Mouse (Mus musculus) bone marrow macrophage, adult 2 months (primary cell): Measurements from ENCODE around the gene Nfe2. TPM values are rescaled to one million over a fixed set of nuclear protein-coding genes. Genes with fewer than 3 reads are reported as not detected.

Source experiments
- H3K27ac ChIP-seq: 2 replicates; pipeline ENCODE4 v1.5.1; 2012; ENCODE audit warnings: low read depth, low read length; ENCODE audit not compliant: insufficient read depth
- H3K4me1 ChIP-seq: 2 replicates; pipeline ENCODE4 v1.6.1; 2012; ENCODE audit warnings: low read length; ENCODE audit not compliant: control insufficient read depth, insufficient read depth
- H3K4me3 ChIP-seq: 2 replicates; pipeline ENCODE4 v1.5.1; 2012; ENCODE audit warnings: mild to moderate bottlenecking, low read length, moderate library complexity; ENCODE audit not compliant: insufficient read depth
- CTCF ChIP-seq: IDR thresholded peaks from 2 replicates; pipeline ENCODE4 v1.5.1; 2012; ENCODE audit warnings: low read depth, mild to moderate bottlenecking, low read length, moderate library complexity
- POLR2A ChIP-seq: IDR thresholded peaks from 2 replicates; pipeline ENCODE4 v1.6.1; 2012; ENCODE audit warnings: mild to moderate bottlenecking, low read depth, low read length, borderline replicate concordance
- polyA plus RNA-seq: library from polyadenylated mRNA; stranded (reverse); fragments of >200 nt; gene quantifications from 2 replicates; pipeline ENCODE4 v1.2.4, GENCODE M21; 2012; ENCODE audit not compliant: missing spikeins, insufficient read depth, insufficient read length

Nfe2 gene
- polyA plus RNA-seq, 1 experiment: 1.7 TPM

DNA sequence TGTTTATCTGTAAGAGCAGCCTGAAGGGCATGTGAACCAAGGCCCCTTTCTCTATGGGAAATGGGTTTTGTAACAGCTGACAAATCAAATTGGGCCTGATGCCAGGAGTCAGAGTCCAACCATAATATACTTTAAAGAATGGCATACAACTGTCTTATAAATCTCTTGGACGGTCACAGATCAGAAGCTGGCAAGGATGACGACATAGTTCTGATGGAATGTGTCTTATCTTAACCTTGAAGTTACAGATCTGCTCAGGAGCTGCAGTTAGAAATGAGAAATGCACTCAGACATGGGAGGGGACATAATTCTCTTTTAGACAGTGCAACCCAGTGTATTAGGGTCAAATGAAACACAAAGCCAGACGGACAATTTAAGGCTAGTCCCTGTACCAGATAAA lies 37.4 kb downstream of the Nfe2 start:
- TF ChIP-seq CTCF (no peak), POLR2A (no peak)
- Histone ChIP-seq H3K4me3 (no peak overlapping the region), H3K27ac (no peak overlapping the region), H3K4me1 (peaks cover 10% of the 10 kb centered on the region)

DNA sequence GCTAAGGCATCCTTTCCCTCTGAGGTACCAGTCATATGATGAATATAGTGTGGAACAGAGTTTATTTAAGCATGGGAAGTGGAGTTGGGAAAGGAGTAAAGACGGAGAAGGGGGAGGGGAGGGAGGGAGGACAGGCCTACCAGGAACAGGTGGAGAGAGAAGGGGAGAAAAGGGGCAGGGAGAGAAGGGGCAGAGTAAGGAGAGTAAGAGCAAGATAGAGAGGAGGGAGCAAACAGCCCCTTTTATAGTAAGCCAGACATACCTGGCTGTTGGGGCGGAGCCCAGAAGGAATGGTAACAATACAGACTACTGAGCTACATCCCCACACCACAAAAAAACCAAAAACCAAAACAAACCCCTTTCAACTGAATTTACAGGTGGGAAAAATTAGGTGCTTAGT lies 42.2 kb downstream of the Nfe2 start:
- H3K27ac ChIP-seq: no peak overlapping the region
- TF ChIP-seq POLR2A: no peak
- TF ChIP-seq CTCF: no peak
- no peak overlapping the region for H3K4me3 ChIP-seq
- peaks cover 8% of the 10 kb centered on the region for H3K4me1 ChIP-seq

DNA sequence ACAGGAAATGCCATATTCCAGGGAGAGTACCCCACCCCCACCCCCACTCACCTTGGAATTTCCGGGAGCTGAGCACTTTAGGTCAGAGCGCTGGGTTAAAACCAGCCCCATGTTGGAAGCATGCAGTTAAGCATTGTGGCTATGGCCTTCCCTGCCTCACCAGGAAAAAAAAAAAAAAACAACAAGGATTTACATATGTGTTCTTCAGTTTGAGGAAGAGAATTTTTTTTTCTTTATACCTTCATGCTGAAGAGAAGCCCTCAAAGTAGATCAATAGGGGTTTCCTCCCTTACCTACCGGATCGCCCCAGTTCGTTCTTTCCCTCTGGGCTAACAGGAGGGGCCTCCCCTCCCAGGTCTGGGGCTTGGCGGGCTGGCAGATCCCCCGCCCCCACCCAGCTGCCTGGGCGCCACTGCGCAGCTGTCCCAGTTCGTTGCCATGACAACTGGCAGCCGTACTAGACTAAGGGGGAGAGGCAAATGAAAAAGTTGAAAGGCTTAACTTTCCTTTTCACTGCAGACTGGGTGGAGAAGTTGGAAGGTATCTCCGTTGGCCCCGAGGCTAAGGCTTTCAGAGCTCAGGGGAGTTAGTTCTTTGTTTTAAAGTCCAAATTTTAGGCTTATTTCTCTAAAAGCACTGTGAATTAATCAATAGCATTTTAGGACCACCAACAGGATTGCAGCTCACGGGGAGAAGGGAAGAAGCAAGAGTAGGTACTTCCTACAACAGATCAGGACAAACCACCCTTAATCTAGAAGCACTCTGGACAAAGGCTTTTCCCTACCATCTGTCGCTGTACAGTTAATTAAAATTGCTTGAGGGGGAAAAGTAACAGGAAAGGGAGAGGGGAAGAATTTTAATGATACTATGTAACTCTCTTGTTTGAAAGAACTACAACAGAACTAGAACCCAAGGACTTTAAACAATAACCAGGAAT lies 43.0 kb downstream of the Nfe2 start:
- Histone ChIP-seq H3K4me1 (0 out of 2 replicates have a peak, but pooled peaks cover 2% of the 10 kb centered on the region), H3K4me3 (no peak overlapping the region), H3K27ac (no peak overlapping the region)
- TF ChIP-seq POLR2A (no peak), CTCF (no peak)

- H3K4me1 ChIP-seq: 0 out of 2 replicates have a peak, but pooled peaks cover 2% of the 10 kb centered on the region
- TF ChIP-seq CTCF (no peak), POLR2A (no peak)
- no peak overlapping the region for H3K27ac ChIP-seq
- H3K4me3 ChIP-seq: no peak overlapping the region
Observed at GRCm38 (mm10) chr15:103214149-103214548, 44.1 kb downstream of the Nfe2 start.

DNA sequence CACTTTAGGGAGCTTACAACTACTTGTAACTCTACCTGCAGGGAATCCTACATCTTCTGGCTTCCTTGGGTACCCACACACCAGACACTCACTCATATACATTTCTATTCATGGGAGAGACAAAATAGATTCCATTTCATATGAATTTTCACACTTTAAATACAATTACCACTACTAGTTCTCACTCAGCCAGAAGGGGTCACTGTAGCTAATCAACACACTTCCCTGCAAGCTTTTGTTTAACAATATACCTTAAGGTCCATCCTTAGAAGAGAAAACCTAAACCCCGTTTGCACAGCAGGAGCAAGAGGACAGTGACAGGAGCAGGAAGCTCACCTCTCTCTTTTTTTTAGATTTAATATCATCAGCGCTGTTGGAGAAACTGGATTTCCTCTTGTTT lies 53.0 kb downstream of the Nfe2 start:
- no peak for TF ChIP-seq POLR2A
- no peak for TF ChIP-seq CTCF
- Histone ChIP-seq H3K4me3 (no peak overlapping the region), H3K27ac (no peak overlapping the region)

GRCm38 (mm10) chr15:103202088-103202793 lies 56.0 kb downstream of the Nfe2 start:
- TF ChIP-seq POLR2A (no peak), CTCF (no peak)
- Histone ChIP-seq H3K4me3 (no peak overlapping the region), H3K4me1 (no peaks in the 10 kb centered on the region; the same call in 1 of the 2 replicates), H3K27ac (no peak overlapping the region)

More for the DNA sequence above, 53.0 kb downstream of the Nfe2 start:
- no peaks in the 10 kb centered on the region for H3K4me1 ChIP-seq

Other genes starting within 250 kb of the Nfe2 start
- 0.27 TPM in 1 of 2 replicates, not detected in the other for gene Hoxc4, start 239.5 kb downstream of the Nfe2 start, polyA plus RNA-seq
- gene Smug1, start 91.3 kb downstream of the Nfe2 start, polyA plus RNA-seq: 6.7 and 7.4 TPM in 2 replicates
- gene Cbx5, start 18.6 kb downstream of the Nfe2 start, polyA plus RNA-seq: 33.5 and 37.2 TPM in 2 replicates
- 154 and 160 TPM in 2 replicates for gene Hnrnpa1, start 18.0 kb downstream of the Nfe2 start, polyA plus RNA-seq
- gene Copz1, start 14.3 kb upstream of the Nfe2 start, polyA plus RNA-seq: 129 and 132 TPM in 2 replicates
- 1.4 and 2.7 TPM in 2 replicates for gene Gpr84, start 52.2 kb upstream of the Nfe2 start, polyA plus RNA-seq
- 73.0 and 86.1 TPM in 2 replicates for gene Zfp385a, start 81.7 kb upstream of the Nfe2 start, polyA plus RNA-seq
- gene Itga5, start 108.4 kb upstream of the Nfe2 start, polyA plus RNA-seq: 34.0 and 37.3 TPM in 2 replicates
- not detected in 2 replicates for gene Gtsf1, start 172.1 kb upstream of the Nfe2 start, polyA plus RNA-seq
- gene Gtsf2, start 190.1 kb upstream of the Nfe2 start, polyA plus RNA-seq: not detected in 2 replicates
- gene Nckap1l, start 195.4 kb upstream of the Nfe2 start, polyA plus RNA-seq: 330 and 354 TPM in 2 replicates
- gene Pde1b, start 244.6 kb upstream of the Nfe2 start, polyA plus RNA-seq: 49.4 and 63.6 TPM in 2 replicates